Mouse (Mus musculus) liver, adult 2 months (tissue): ENCODE results near the gene Mark1. TPM values are rescaled to one million over a fixed set of nuclear protein-coding genes. Genes with fewer than 3 reads are reported as not detected.

ENCODE experiments used
- DNase-seq: peaks from one replicate; pipeline ENCODE4 v3.0.0-alpha.2; 2011; ENCODE audit warnings: low read depth, low spot score; ENCODE audit errors: extremely low read depth
- H3K27ac ChIP-seq: fragments of 200-500 bp; replicated peaks from 2 replicates; pipeline ENCODE4 v1.5.1; 2012; ENCODE audit warnings: low read depth, mild to moderate bottlenecking, control low read depth, inconsistent platforms, low read length; ENCODE audit not compliant: insufficient read depth
- H3K27me3 ChIP-seq: fragments of 200-500 bp; 2 replicates; pipeline ENCODE4 v1.6.1; 2012; ENCODE audit warnings: mild to moderate bottlenecking, moderate library complexity, low read length, inconsistent platforms; ENCODE audit not compliant: control insufficient read depth, insufficient read depth
- H3K36me3 ChIP-seq: fragments of 200-500 bp; 2 replicates; pipeline ENCODE4 v1.6.1; 2012; ENCODE audit warnings: low read length, inconsistent platforms; ENCODE audit not compliant: control insufficient read depth, insufficient read depth
- H3K4me1 ChIP-seq: fragments of 200-500 bp; 2 replicates; pipeline ENCODE4 v1.6.1; 2011; ENCODE audit warnings: low read length; ENCODE audit not compliant: control insufficient read depth, insufficient read depth
- H3K4me3 ChIP-seq: fragments of 200-500 bp; 2 replicates; pipeline ENCODE4 v1.5.1; 2011; ENCODE audit warnings: low read depth, mild to moderate bottlenecking, control low read depth, low read length, moderate library complexity; ENCODE audit not compliant: insufficient read depth
- H3K79me2 ChIP-seq: fragments of 200-500 bp; 2 replicates; pipeline ENCODE4 v1.6.1; 2012; ENCODE audit warnings: inconsistent platforms, mild to moderate bottlenecking, low read length, moderate library complexity; ENCODE audit not compliant: control insufficient read depth, insufficient read depth
- H3K9ac ChIP-seq: fragments of 200-500 bp; 2 replicates; pipeline ENCODE4 v1.6.1; 2012; ENCODE audit warnings: low read depth, mild to moderate bottlenecking, control low read depth, inconsistent platforms, low read length
- CTCF ChIP-seq: fragments of 200-500 bp; IDR thresholded peaks from 2 replicates; pipeline ENCODE4 v1.5.1; 2011; ENCODE audit warnings: low read depth, low read length, control low read depth
- POLR2A ChIP-seq: fragments of 200-500 bp; IDR thresholded peaks from 2 replicates; pipeline ENCODE4 v1.6.1; 2011; ENCODE audit warnings: low read length, control low read depth; ENCODE audit not compliant: insufficient read depth; ENCODE audit errors: extremely low read depth
- WGBS: fragments of 180-500 bp; shearing (Covaris S2); methylation state at CpG from one replicate; pipeline ENCODE4 v1.1.7; 2018; 5-methylcytosine and 5-hydroxymethylcytosine counted together
- polyA plus RNA-seq: library from polyadenylated mRNA; depleted of rRNA; stranded (reverse); fragments of >200 nt; gene quantifications from 2 replicates; pipeline ENCODE4 v1.2.3, GENCODE M21; 2012
- total RNA-seq: library from RNA; depleted of rRNA; stranded (reverse); fragments of >200 nt; gene quantifications from 2 replicates; pipeline ENCODE4 v1.2.3, GENCODE M21; 2014

The Mark1 gene
- total and polyA plus RNA-seq, 2 experiments: 0.46 to 0.64 TPM

DNA sequence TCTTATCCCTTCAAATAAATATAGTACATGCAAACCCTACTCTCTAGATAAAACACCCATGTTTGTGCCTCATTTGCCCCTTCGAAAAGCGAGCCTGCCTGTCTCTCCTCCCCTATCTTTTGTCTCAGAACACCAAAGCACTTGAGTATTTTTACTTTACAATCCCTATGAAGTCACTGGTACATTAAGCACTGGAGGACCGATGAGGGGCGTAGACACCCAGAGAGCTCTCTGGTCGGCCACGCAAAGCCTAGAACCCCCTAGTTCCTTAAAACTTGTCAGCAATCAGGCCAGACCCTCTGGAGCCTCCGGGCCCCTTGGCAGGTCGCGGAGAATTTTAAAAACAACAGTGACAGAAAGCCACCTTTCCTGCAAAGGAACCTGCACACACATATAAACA is 1.2 kb downstream of the Mark1 start:
- TF ChIP-seq POLR2A (no peak), CTCF (no peak)
- 86% methylated on average over 9 of the region's 9 CpGs for WGBS

DNA sequence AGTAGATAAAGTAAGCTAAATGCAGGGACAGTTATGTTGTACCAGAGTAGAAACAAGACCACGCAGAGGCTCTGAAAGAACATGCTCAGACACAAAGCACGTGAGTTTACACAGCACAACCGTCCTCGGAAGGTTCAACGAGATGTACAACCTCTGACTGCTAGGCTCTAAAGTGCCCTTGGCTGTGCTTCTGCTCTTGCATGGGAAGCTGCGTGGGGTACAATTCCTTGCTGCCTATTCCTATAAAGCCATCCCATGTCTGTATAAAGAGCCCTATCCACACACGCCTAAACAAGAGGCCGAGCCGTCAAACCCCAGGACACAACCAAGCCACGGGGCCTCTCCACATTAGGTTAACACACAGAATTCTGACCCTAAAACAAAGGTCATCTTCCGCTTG is 1.9 kb downstream of the Mark1 start:
- Histone ChIP-seq H3K9ac (no peak overlapping the region), H3K27me3 (peaks cover 13% of the 10 kb centered on the region), H3K36me3 (no peaks in the 10 kb centered on the region), H3K79me2 (no peaks in the 10 kb centered on the region), H3K4me3 (no peak overlapping the region), H3K4me1 (no peaks in the 10 kb centered on the region), H3K27ac (no peak overlapping the region)
- 72% methylated on average over 11 of the region's 11 CpGs for WGBS
- no peak for TF ChIP-seq CTCF
- no peak for TF ChIP-seq POLR2A
- no peak for DNase-seq

More for the DNA sequence above, 1.2 kb downstream of the Mark1 start:
- Histone ChIP-seq H3K79me2 (no peaks in the 10 kb centered on the region), H3K9ac (no peak overlapping the region), H3K27ac (no peak overlapping the region), H3K4me1 (no peaks in the 10 kb centered on the region), H3K4me3 (no peak overlapping the region), H3K27me3 (peaks cover 13% of the 10 kb centered on the region), H3K36me3 (no peaks in the 10 kb centered on the region)
- DNase-seq: no peak

DNA sequence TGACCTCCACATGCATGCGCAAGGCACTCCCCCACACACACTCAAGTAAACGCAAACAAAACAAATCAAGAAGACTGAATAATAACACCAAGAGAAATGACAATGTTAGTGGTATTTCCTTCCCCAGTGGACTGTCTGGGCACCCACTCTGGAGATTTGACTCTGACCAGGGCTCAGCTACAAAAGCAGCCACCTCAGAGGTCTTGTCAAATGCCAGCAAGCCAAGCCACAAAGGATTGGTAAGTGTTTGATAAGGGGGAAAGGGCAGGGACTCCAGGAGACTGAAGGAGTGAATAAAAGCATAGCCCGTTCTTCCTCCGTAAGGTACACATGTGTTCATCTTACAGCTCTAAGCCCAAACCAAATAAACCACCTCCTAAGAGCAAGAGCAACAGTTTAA is 4.0 kb downstream of the Mark1 start:
- Histone ChIP-seq H3K27me3 (peaks cover 8% of the 10 kb centered on the region), H3K27ac (no peak overlapping the region), H3K4me1 (no peaks in the 10 kb centered on the region), H3K36me3 (no peaks in the 10 kb centered on the region), H3K79me2 (no peaks in the 10 kb centered on the region), H3K9ac (no peak overlapping the region), H3K4me3 (no peak overlapping the region)
- 83% methylated on average over 4 of the region's 4 CpGs for WGBS
- no peak for DNase-seq
- TF ChIP-seq CTCF (no peak), POLR2A (no peak)

DNA sequence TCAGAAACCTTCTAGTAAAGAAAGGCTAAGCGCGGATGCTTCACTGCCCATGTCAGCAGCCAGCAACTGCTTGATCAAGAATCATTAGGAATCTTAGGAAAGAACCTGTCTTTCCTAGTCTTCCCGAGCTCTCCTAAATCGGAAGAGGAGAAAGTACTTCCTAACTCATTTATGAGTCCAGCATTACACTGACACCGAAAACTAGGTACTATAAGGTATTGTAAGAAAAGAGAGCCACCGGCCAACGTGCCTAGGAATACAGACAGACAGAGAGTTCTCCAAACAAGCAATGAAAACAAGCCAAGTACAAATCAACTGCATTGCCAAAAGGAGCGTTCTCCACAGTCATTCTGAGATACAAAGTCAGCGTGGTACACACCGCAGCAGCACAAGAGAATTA is 8.2 kb downstream of the Mark1 start:
- Histone ChIP-seq H3K4me3 (no peak overlapping the region), H3K9ac (no peak overlapping the region), H3K4me1 (no peaks in the 10 kb centered on the region), H3K27me3 (no peaks in the 10 kb centered on the region; the same call in 1 of the 2 replicates), H3K27ac (no peak overlapping the region), H3K36me3 (no peaks in the 10 kb centered on the region), H3K79me2 (no peaks in the 10 kb centered on the region)
- WGBS: 87% methylated on average over 10 of the region's 10 CpGs
- DNase-seq: no peak
- TF ChIP-seq POLR2A (no peak), CTCF (no peak)

DNA sequence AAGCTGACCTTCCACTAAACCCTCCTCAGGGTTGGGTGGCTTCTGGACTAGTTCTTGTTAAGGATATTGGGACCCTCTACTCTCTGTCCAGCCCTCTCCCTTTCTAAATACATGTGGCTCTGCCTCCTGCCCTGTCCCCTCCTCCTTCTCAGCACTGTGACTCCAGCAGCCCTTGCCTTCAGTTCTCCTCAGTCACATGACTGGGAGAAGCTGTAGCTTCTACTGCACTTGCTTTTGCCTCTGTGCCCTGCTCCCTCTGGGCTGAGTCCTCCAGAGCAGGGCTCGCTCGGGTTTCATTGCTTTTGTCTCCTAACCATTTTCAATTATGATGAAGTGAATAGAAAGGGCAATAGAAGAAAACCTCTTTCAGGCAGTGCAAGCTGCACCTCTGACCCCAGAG is 12.6 kb downstream of the Mark1 start:
- H3K9ac ChIP-seq: no peak overlapping the region
- H3K36me3 ChIP-seq: no peaks in the 10 kb centered on the region
- DNase-seq: no peak
- no peaks in the 10 kb centered on the region for H3K4me1 ChIP-seq
- H3K27ac ChIP-seq: no peak overlapping the region
- WGBS: 62% methylated on average over 2 of the region's 2 CpGs
- H3K4me3 ChIP-seq: no peak overlapping the region
- no peak for TF ChIP-seq CTCF
- no peak for TF ChIP-seq POLR2A
- no peaks in the 10 kb centered on the region; the same call in 1 of the 2 replicates for H3K27me3 ChIP-seq
- H3K79me2 ChIP-seq: no peaks in the 10 kb centered on the region

DNA sequence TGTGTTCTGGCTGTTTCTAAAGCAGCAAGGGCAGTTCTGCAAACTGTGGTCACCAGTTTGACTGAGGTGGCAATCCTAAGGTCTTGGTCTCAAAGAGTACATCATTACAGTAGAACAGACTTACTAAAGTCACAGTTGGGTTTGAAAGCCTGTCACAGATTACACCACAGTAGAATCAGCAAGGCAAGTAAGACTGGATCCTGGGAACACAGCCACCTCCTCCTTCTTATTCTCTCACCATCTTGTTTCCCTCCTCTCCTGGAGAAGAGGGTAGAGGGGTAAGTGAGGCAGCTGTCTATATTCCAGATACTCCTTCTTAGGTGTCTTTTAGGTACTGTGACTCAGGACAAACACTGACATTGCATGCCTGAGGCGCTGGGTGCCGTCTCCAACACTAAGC is 14.6 kb downstream of the Mark1 start:
- TF ChIP-seq CTCF: no peak
- no peak for TF ChIP-seq POLR2A
- H3K9ac ChIP-seq: no peak overlapping the region
- no peaks in the 10 kb centered on the region for H3K4me1 ChIP-seq
- H3K36me3 ChIP-seq: no peaks in the 10 kb centered on the region
- 78% methylated on average over 2 of the region's 2 CpGs for WGBS
- H3K4me3 ChIP-seq: no peak overlapping the region
- no peaks in the 10 kb centered on the region for H3K79me2 ChIP-seq
- no peaks in the 10 kb centered on the region for H3K27me3 ChIP-seq
- DNase-seq: no peak
- H3K27ac ChIP-seq: no peak overlapping the region
